Mouse (Mus musculus) heart, postnatal 0 days (tissue): ENCODE measurements around the gene Kcnt2.

Experiments used
- CTCF ChIP-seq: IDR thresholded peaks from 2 replicates; pipeline ENCODE4 v1.5.1; 2016; ENCODE audit warnings: antibody characterized with exemption, control low read depth, low read depth
- EP300 ChIP-seq: IDR thresholded peaks from 2 replicates; pipeline ENCODE4 v1.6.1; 2016; ENCODE audit warnings: antibody characterized with exemption, low read depth

- TF ChIP-seq CTCF (no peak), EP300 (no peak)
Measured at GRCm38 (mm10) chr1:140614840-140615239, 368.9 kb downstream of the Kcnt2 start.
